ENCODE assay signal across 32 mouse cellular contexts in the genomic region with DNA sequence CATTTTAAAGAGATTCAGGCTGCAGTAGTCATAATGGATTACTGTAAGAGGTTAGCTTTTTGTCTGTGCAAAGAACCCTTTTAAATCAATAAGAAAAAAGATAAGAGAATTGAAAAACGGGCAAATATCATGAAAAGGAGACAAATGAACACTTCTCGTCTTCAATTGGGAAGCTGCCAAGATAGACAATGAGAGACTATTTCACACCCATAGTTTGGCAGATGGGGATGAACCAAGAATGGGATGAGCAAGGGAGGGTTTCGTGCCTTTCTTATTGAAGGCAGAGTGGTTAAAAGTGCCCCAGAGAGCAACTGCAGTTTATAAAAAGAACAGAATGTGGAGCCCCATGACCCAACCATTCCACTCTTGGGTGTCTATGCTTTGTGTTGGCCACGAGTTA.
"Had no signal": no experiment of that assay in that cellular context is flagged by ENCODE, and none has a peak within 500 bp of the region (broad histone marks: within the 10 kb centered on the region; RNA-seq: fewer than 3 reads in every experiment).

No protein-coding gene starts in this region.

- H3K36me3 ChIP-seq: heart, embryonic 15.5 days; hindbrain, embryonic 12.5 days; hindbrain, embryonic 15.5 days; intestine, embryonic 15.5 days; kidney, embryonic 15.5 days had no signal

- ATAC-seq: hindbrain, embryonic 16.5 days; hindbrain, postnatal 0 days; inflammation-experienced regulatory T-cells, adult 6 months; intestine, embryonic 15.5 days; intestine, embryonic 16.5 days; intestine, postnatal 0 days had no signal

- H3K4me3 ChIP-seq: heart, embryonic 15.5 days; hindbrain, embryonic 10.5 days; hindbrain, embryonic 12.5 days; hindbrain, embryonic 13.5 days; hindbrain, embryonic 15.5 days; intestine, embryonic 15.5 days; kidney, embryonic 15.5 days; layer of hippocampus, adult 2 months; left cerebral cortex, adult 2 months had no signal

- H3K27ac ChIP-seq: heart, embryonic 15.5 days; hindbrain, embryonic 10.5 days; hindbrain, embryonic 12.5 days; hindbrain, embryonic 13.5 days; hindbrain, embryonic 14.5 days; hindbrain, embryonic 15.5 days; hindbrain, postnatal 0 days; intestine, embryonic 15.5 days; kidney, embryonic 15.5 days; kidney, postnatal 0 days; layer of hippocampus, adult 2 months; left cerebral cortex, adult 2 months had no signal

- H3K27me3 ChIP-seq: heart, embryonic 15.5 days; hindbrain, embryonic 12.5 days; hindbrain, embryonic 13.5 days; hindbrain, embryonic 15.5 days; intestine, embryonic 15.5 days; kidney, embryonic 15.5 days had no signal

- H3K9me3 ChIP-seq: heart, embryonic 15.5 days; hindbrain, embryonic 10.5 days; hindbrain, embryonic 12.5 days; hindbrain, embryonic 13.5 days; hindbrain, embryonic 15.5 days; intestine, embryonic 15.5 days; kidney, embryonic 15.5 days had no signal

- H3K4me1 ChIP-seq: heart, embryonic 15.5 days; intestine, embryonic 15.5 days; kidney, embryonic 15.5 days had no signal

- DNase-seq: heart, postnatal 10 days; heart, postnatal 14 days; heart, postnatal 36 days; heart, postnatal 4 days; kidney, adult 11 months; kidney, adult 18-20 months; kidney, adult 2 months; kidney, adult 8-10 months; kidney, adult 9 months; kidney, postnatal 10 days; kidney, postnatal 14 days; kidney, postnatal 25 days; kidney, postnatal 36 days; kidney, postnatal 4 days; layer of hippocampus, adult 9-11 months; layer of hippocampus, postnatal 36 days had no signal
